Mouse (Mus musculus) cerebellum, adult 2 months (tissue): ENCODE measurements around the gene Mab21l2. TPM values are rescaled to one million over a fixed set of nuclear protein-coding genes. Genes with fewer than 3 reads are reported as not detected.

Experiments
- DNase-seq, 2 experiments: peaks; one replicate each; pipeline ENCODE4 v3.0.0; 2021
- H3K27ac ChIP-seq: fragments of 200-500 bp; 2 replicates; pipeline ENCODE4 v1.5.1; 2012; ENCODE audit warnings: low read length, control low read depth, inconsistent platforms; ENCODE audit not compliant: insufficient read depth
- H3K27me3 ChIP-seq: fragments of 200-500 bp; 2 replicates; pipeline ENCODE4 v1.6.1; 2012; ENCODE audit warnings: inconsistent platforms, mild to moderate bottlenecking, low read length, moderate library complexity; ENCODE audit not compliant: control insufficient read depth, insufficient read depth
- H3K4me1 ChIP-seq: fragments of 200-500 bp; 2 replicates; pipeline ENCODE4 v1.6.1; 2011; ENCODE audit warnings: low read length; ENCODE audit not compliant: control insufficient read depth, insufficient read depth
- H3K4me3 ChIP-seq: fragments of 200-500 bp; replicated peaks from 2 replicates; pipeline ENCODE3; 2011; ENCODE audit warnings: mild to moderate bottlenecking, low read depth, low read length, control low read depth; ENCODE audit not compliant: insufficient read depth
- CTCF ChIP-seq: fragments of 200-500 bp; IDR thresholded peaks from 2 replicates; pipeline ENCODE4 v1.5.1; 2011; ENCODE audit warnings: low read depth, mild to moderate bottlenecking, control low read depth, low read length, moderate library complexity, borderline replicate concordance; ENCODE audit not compliant: insufficient read depth
- POLR2A ChIP-seq: fragments of 200-500 bp; IDR thresholded peaks from 2 replicates; pipeline ENCODE4 v1.6.1; 2011; ENCODE audit warnings: low read length, control low read depth, borderline replicate concordance; ENCODE audit not compliant: insufficient read depth
- WGBS: fragments of 180-500 bp; shearing (Covaris S2); methylation state at CpG from one replicate; pipeline ENCODE4 v1.1.7; 2018; 5-methylcytosine and 5-hydroxymethylcytosine counted together
- polyA plus RNA-seq: library from polyadenylated mRNA; depleted of rRNA; stranded (reverse); fragments of >200 nt; gene quantifications from 2 replicates; pipeline ENCODE4 v1.2.3, GENCODE M21; 2012

The Mab21l2 gene
- polyA plus RNA-seq, 1 experiment: 19.4 TPM

DNA sequence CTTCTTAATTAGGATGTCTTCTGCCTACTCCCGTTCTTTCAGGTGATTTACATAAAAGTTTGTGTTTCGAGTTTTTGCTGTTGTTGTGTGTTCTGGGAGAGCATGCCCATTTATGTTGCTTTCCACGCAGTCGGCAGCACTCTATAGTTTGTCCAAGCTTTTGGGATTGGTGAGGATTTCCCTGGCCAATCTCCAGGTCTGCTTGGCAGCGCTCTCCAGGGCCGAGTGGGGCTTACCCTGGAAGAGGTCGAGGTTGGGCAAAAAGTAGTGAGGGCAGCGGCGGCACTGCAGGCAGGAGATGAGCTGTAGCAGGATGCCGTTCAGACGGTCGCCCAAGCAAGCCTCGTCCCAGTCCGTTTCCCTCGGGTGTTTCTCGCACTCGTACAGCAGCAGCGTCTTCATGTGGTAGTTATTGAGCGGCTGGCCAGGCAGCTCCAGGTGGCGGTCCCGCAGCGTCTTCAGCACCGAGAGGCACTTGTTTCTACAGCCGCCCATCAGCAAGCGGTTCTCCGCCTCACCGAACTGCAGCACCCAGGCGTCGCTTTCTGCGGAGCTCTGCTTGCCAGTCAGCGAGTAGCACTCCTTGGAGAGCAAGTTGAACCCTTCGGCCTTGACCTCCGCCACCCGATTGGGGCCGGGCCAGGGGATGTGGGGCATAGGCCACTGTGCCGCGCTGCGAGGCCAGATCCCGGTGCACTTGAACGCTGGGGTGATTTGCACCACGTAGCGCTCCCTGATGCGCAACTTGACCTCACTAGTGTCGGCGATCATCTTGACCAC is 1.8 kb downstream of the Mab21l2 start:
- no peak for TF ChIP-seq CTCF
- TF ChIP-seq POLR2A: no peak
- Histone ChIP-seq H3K4me3 (peak overlapping the region; percentile 50), H3K27me3 (no peaks in the 10 kb centered on the region; the same call in 1 of the 2 replicates), H3K27ac (no peak overlapping the region), H3K4me1 (no peaks in the 10 kb centered on the region)
- DNase-seq: peak; percentile 71 to 74
- 3% methylated on average over 45 of the region's 45 CpGs for WGBS

DNA sequence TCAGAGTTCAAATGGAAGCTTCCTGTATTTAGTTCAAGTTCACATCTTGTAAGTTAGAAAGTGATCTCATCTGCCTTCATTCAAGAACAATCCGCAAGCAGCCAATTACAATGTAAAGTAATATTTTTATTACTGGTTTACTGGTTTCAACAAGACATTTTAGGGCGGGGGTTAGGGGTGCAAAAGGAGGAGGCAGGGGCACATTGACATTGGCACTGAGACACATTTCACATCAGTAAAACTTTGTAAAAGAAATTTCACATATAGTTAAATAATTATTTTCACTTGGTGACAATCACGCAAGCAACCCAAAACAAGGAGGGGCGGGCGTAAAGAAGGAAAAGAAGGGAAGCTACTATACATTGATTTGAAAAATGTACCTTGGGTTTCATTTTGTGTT is 2.5 kb downstream of the Mab21l2 start:
- no peaks in the 10 kb centered on the region for H3K4me1 ChIP-seq
- H3K4me3 ChIP-seq: no peak overlapping the region
- 50% methylated on average over 5 of the region's 5 CpGs for WGBS
- TF ChIP-seq CTCF: no peak
- no peak for TF ChIP-seq POLR2A
- no peak overlapping the region for H3K27ac ChIP-seq
- no peak for DNase-seq
- no peaks in the 10 kb centered on the region; the same call in 1 of the 2 replicates for H3K27me3 ChIP-seq

DNA sequence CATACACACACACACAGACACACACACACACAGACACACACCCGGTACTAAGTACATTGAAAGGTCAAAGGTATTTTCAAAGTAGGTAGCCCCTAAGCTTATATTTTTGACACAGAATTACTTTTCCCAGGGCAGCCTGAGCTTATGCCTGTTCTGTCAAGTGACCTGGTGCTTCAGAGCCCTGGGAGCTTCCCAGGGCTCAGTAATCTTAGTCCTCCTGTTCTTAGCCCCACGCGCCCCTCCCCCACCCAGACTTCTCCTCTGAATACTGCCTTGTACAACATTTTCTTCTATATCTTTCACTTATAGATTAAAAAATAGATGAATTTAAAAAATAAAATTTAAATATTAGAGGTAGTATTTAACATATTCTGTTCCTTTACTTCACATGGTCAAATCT is 3.6 kb downstream of the Mab21l2 start:
- Histone ChIP-seq H3K27me3 (no peaks in the 10 kb centered on the region; the same call in 1 of the 2 replicates), H3K4me1 (no peaks in the 10 kb centered on the region), H3K27ac (no peak overlapping the region), H3K4me3 (no peak overlapping the region)
- DNase-seq: no peak
- 90% methylated on average over 3 of the region's 3 CpGs for WGBS
- TF ChIP-seq POLR2A (no peak), CTCF (no peak)

DNA sequence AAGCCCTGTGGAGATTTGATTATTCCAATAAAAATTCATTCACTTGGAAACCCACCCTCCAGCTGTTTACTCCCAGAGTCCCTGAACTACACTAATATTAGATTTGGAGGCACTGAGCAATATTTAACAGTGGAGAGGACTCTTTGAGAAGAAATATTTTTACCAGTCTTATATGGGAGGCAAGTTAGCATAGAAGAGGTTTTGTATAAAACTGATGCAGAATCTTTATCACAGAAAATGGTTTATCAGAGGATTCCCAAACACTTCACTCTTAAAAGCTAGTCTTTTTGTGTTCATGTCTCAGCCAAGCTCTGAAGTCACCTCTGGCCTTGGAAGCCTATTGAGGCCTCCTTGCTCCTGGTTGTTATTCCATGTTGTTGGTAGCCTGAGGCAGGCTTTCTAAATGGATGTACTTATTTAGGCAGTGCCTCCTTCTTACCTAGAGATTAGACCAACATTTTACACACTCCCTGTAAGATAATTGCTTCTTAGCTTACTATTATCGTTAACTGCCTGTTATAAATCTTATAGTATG is 6.5 kb downstream of the Mab21l2 start:
- H3K27ac ChIP-seq: no peak overlapping the region
- no peak overlapping the region for H3K4me3 ChIP-seq
- no peak for DNase-seq
- no peaks in the 10 kb centered on the region; the same call in 1 of the 2 replicates for H3K27me3 ChIP-seq
- WGBS: 86% methylated on average over 1 of the region's 1 CpGs
- TF ChIP-seq POLR2A (no peak), CTCF (no peak)
- H3K4me1 ChIP-seq: no peaks in the 10 kb centered on the region

DNA sequence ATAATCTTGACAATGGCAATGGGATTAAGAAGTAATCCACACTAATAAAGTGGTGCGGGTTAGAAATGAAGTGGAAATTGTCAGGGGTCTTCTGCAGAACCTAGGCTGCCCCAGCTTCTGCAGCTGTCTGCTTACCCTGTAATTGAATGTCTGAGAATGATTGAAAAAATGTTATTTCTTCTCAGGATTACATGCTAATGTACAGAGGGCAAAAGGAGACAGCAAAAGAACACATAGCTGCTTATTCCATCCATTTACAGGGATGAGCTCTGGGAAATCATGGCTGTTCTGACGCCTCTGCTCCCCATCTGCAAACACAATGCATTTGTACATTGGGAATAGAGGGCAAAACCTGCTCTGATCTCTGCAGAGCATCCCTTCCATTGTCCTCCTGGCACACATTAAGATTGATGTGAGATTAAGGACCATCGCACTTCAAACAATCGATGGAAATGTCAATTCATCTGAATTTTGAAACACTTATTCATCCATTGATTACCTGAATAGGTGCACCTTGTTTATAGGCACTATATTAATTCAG is 7.3 kb downstream of the Mab21l2 start:
- H3K4me1 ChIP-seq: no peaks in the 10 kb centered on the region
- DNase-seq: no peak
- no peak overlapping the region for H3K4me3 ChIP-seq
- TF ChIP-seq POLR2A: no peak
- WGBS: 90% methylated on average over 4 of the region's 4 CpGs
- H3K27ac ChIP-seq: no peak overlapping the region; the same call in 1 of the 2 replicates
- no peaks in the 10 kb centered on the region for H3K27me3 ChIP-seq

DNA sequence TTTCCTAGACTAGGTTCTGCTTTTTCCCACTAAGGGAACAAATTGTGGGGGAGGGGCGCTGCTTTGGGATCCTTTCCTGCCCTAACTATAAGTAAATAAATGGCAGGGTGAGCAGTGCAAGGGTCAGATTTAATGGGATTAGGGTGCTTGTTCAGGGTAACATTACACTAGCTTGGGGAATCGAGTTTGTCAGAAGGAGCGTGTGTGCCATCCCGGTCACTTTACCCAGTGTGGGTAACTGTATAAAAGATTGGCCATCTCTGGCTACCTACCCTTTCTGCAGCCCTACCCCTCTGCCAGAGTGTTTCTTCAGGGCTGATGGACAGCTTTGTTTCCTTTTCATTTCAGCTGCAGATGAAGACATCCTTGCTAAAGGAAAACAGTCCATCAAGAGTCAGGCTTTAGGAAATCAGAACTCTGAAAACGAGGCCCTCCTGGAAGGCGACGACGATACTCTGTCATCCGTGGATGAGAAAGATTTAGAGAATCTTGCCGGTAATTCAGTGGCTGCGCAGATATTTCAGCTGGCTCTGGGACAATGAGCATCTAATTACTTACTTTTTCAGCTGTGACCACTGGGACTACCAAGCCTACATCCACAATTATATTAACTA is 8.8 kb downstream of the Mab21l2 start:
- 62% methylated on average over 11 of the region's 11 CpGs for WGBS
- Histone ChIP-seq H3K27me3 (no peaks in the 10 kb centered on the region), H3K27ac (peak overlapping the region; percentile 20; the same call in 1 of the 2 replicates), H3K4me1 (no peaks in the 10 kb centered on the region), H3K4me3 (no peak overlapping the region)
- no peak for TF ChIP-seq CTCF
- no peak for TF ChIP-seq POLR2A
- DNase-seq: no peak

DNA sequence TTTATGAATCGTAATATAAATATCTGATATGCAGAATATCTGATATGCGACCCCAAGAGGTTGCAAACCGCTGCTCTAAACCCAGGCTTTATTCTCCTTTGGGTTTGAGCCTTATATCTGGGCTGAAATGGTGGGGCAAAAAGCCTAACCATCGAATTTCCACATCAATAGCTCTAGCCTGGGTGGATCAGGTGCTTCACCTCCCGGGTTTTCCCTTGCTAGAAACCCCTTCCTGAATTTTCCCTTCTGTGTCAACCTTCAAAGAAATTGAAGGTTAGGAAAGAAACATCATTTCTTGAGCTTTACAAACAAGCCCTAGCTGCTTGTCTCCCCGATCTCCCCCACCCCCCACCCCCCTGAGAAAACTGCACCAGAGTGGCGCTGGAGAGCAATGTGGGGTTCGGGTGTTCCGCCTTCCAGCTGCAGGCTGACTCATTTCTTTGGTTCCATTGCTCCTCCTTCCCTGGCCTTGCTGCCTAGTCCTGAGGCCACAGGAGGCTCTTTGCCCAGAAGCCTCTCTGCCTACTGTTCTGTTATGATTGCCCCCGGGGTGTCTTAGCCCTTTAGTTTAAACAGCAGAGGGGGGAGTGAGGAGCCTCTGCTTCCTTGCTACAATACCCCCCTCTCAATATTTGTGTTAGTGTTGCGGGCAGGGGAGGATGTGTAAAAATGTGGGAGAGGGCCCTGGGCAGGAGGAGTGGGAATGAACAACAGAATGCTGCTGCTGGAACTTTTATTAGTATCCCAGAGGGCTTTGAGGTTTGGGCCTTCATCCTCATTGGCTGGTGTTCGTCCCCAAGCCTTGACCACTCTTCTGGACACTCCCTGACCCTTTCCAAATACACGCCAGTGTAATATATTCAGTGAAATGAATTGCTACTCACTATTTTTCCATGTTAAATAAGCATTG is 9.5 kb downstream of the Mab21l2 start:
- Histone ChIP-seq H3K27ac (no peak overlapping the region; the same call in 1 of the 2 replicates), H3K4me1 (no peaks in the 10 kb centered on the region), H3K4me3 (no peak overlapping the region), H3K27me3 (no peaks in the 10 kb centered on the region)
- no peak for DNase-seq
- WGBS: 50% methylated on average over 13 of the region's 13 CpGs
- no peak for TF ChIP-seq CTCF
- TF ChIP-seq POLR2A: no peak
